Mouse (Mus musculus) thymus, adult 2 months (tissue): ENCODE measurements at regions not wholly inside any gene's neighbourhood (a gene's known extent, or its start where the extent isn't known, plus 50 kb on each side); places are given as distances from the start of the nearest gene placed in this dataset.

Experiments
- DNase-seq: peaks from one replicate; pipeline ENCODE4 v3.0.0; 2021
- H3K27ac ChIP-seq: fragments of 200-500 bp; 2 replicates; pipeline ENCODE4 v1.5.1; 2012; ENCODE audit warnings: low read length, control low read depth; ENCODE audit not compliant: control insufficient read depth, insufficient read depth
- H3K27me3 ChIP-seq: fragments of 200-500 bp; 2 replicates; pipeline ENCODE4 v1.6.1; 2012; ENCODE audit warnings: mild to moderate bottlenecking, low read length, moderate library complexity, mixed read lengths; ENCODE audit not compliant: control insufficient read depth, insufficient read depth
- H3K36me3 ChIP-seq: fragments of 200-500 bp; 2 replicates; pipeline ENCODE4 v1.6.1; 2012; ENCODE audit warnings: mild to moderate bottlenecking, low read length, moderate library complexity; ENCODE audit not compliant: control insufficient read depth, insufficient read depth
- H3K4me1 ChIP-seq: fragments of 200-500 bp; replicated peaks from 2 replicates; pipeline ENCODE4 v1.6.1; 2012; ENCODE audit warnings: low read length; ENCODE audit not compliant: control insufficient read depth, insufficient read depth
- H3K4me3 ChIP-seq: fragments of 200-500 bp; 2 replicates; pipeline ENCODE4 v1.5.1; 2012; ENCODE audit warnings: mild to moderate bottlenecking, low read length, control low read depth, moderate library complexity; ENCODE audit not compliant: control insufficient read depth, insufficient read depth
- CTCF ChIP-seq: fragments of 200-500 bp; IDR thresholded peaks from 2 replicates; pipeline ENCODE4 v1.5.1; 2012; ENCODE audit warnings: mild to moderate bottlenecking, control low read depth, low read length, moderate library complexity, borderline replicate concordance; ENCODE audit not compliant: control insufficient read depth, poor library complexity, insufficient read depth; ENCODE audit errors: extremely low read depth
- POLR2A ChIP-seq: fragments of 200-500 bp; IDR thresholded peaks from 2 replicates; pipeline ENCODE4 v1.6.1; 2012; ENCODE audit warnings: mild to moderate bottlenecking, low read length, control low read depth, moderate library complexity; ENCODE audit not compliant: control insufficient read depth, poor library complexity, insufficient read depth; ENCODE audit errors: extremely low read depth
- WGBS: fragments of 180-500 bp; shearing (Covaris S2); methylation state at CpG from one replicate; pipeline ENCODE4 v1.1.7; 2018; 5-methylcytosine and 5-hydroxymethylcytosine counted together

- H3K27me3 ChIP-seq = no peaks in the 10 kb centered on the region
- no peak overlapping the region for H3K4me3 ChIP-seq
- TF ChIP-seq CTCF (no peak), POLR2A (no peak)
- H3K27ac ChIP-seq = no peak overlapping the region
- H3K36me3 ChIP-seq = no peaks in the 10 kb centered on the region
- no peak for DNase-seq
- no peaks in the 10 kb centered on the region for H3K4me1 ChIP-seq
- 91% methylated on average over 2 of the region's 2 CpGs for WGBS
Observed at GRCm38 (mm10) chr1:142605224-142605623, 1035.2 kb upstream of the B3galt2 start.

GRCm38 (mm10) chr1:142606082-142606481 lies 1034.4 kb upstream of the B3galt2 start:
- Histone ChIP-seq H3K4me3 (no peak overlapping the region), H3K36me3 (no peaks in the 10 kb centered on the region), H3K4me1 (no peaks in the 10 kb centered on the region), H3K27me3 (no peaks in the 10 kb centered on the region), H3K27ac (no peak overlapping the region)
- TF ChIP-seq POLR2A (no peak), CTCF (no peak)
- 94% methylated on average over 1 of the region's 1 CpGs for WGBS
- no peak for DNase-seq

GRCm38 (mm10) chr1:142621464-142621863 lies 1019.0 kb upstream of the B3galt2 start:
- H3K4me3 ChIP-seq = no peak overlapping the region
- H3K4me1 ChIP-seq = no peaks in the 10 kb centered on the region
- H3K36me3 ChIP-seq = no peaks in the 10 kb centered on the region
- no peak for DNase-seq
- TF ChIP-seq CTCF (no peak), POLR2A (no peak)
- no peak overlapping the region for H3K27ac ChIP-seq
- H3K27me3 ChIP-seq = no peaks in the 10 kb centered on the region
- 89% methylated on average over 2 of the region's 2 CpGs for WGBS

GRCm38 (mm10) chr1:142624303-142624702 lies 1016.2 kb upstream of the B3galt2 start:
- DNase-seq = no peak
- no peaks in the 10 kb centered on the region for H3K36me3 ChIP-seq
- H3K27me3 ChIP-seq = no peaks in the 10 kb centered on the region
- H3K4me3 ChIP-seq = no peak overlapping the region
- WGBS = 80% methylated on average over 4 of the region's 4 CpGs
- no peaks in the 10 kb centered on the region for H3K4me1 ChIP-seq
- H3K27ac ChIP-seq = no peak overlapping the region
- TF ChIP-seq CTCF = no peak
- no peak for TF ChIP-seq POLR2A

GRCm38 (mm10) chr1:142655289-142655688 lies 985.2 kb upstream of the B3galt2 start:
- 88% methylated on average over 2 of the region's 2 CpGs for WGBS
- Histone ChIP-seq H3K27me3 (no peaks in the 10 kb centered on the region), H3K36me3 (no peaks in the 10 kb centered on the region), H3K4me3 (no peak overlapping the region), H3K27ac (no peak overlapping the region), H3K4me1 (no peaks in the 10 kb centered on the region)
- TF ChIP-seq CTCF (no peak), POLR2A (no peak)
- DNase-seq = no peak

- Histone ChIP-seq H3K4me1 (no peaks in the 10 kb centered on the region), H3K36me3 (no peaks in the 10 kb centered on the region), H3K4me3 (no peak overlapping the region), H3K27me3 (no peaks in the 10 kb centered on the region), H3K27ac (no peak overlapping the region)
- 90% methylated on average over 4 of the region's 4 CpGs for WGBS
- no peak for DNase-seq
- TF ChIP-seq POLR2A (no peak), CTCF (no peak)
Observed at GRCm38 (mm10) chr1:142665262-142665661, 975.2 kb upstream of the B3galt2 start.

GRCm38 (mm10) chr1:142679917-142680316 lies 960.5 kb upstream of the B3galt2 start:
- TF ChIP-seq POLR2A (no peak), CTCF (no peak)
- Histone ChIP-seq H3K36me3 (no peaks in the 10 kb centered on the region), H3K4me1 (no peaks in the 10 kb centered on the region), H3K27ac (no peak overlapping the region), H3K4me3 (no peak overlapping the region), H3K27me3 (no peaks in the 10 kb centered on the region)
- 88% methylated on average over 3 of the region's 3 CpGs for WGBS
- no peak for DNase-seq
